Mouse (Mus musculus): ENCODE data around the gene Apol9a.

Gene Apol9a

DNA sequence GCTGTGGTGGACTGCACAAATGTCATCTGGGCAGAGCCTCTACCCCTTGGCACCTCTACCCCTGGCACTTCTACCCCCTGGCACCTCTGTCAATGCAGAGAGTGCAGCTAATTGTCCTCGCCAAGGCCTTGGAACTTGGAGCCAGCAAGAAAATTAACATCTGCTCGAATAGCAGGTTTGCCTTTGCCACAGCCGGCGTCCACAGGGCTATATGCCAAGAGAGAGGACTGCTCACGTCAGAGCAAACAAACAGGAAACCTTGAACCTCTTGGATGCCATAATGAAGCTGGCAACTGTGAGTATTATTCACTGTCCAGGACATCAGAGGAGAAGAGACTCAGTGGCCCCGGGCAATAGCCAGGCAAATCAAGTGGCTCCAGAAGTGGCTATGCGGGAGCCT is 34.0 kb downstream of the Apol9a start:
- DNase-seq: no peak

DNA sequence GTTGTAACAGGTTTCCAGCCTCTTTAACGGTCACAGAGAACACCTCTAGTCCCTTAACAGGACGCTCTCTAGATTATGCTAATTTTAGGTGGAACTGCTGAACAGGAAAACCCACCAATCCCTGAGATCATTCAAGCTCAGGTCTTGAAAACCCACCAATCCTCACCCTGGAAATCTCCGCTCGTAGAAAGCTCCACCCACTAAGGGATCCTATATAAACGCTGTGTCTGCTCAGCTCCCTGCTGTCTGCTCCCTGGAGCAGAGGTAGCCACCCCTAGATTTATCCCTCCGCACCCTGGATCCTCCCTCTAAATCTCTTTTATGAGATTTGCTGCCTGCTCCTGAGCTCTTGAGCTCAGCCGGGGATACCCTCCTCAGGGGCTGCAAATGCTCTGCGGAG is 40.3 kb downstream of the Apol9a start:
- no peak for DNase-seq

- no peak for DNase-seq
Measured at GRCm38 (mm10) chr15:77369981-77370380, 41.0 kb downstream of the Apol9a start.

DNA sequence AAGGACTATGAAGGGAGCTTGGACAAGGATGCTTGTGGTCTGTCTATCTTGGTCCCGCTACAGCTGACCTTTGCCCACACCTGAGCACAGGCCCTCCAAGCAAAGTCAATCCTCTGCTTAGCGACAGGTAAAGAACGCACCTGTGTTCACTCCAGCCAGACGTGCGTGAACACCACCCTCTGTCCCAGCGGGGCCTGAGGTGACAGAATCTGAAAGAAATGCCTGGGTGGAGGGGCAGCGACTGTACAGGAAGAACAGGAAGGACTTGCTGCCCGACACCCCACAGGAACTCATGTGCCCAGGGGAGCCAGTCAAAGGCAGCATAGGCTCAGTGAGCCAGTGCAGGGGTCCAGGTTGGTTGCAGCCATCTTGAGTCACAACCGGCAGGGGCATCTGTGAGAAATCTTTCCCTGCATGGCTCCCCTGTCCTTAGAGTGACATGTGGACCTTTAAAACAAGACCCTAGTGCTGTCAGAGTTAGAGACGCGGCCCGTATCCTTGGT is 42.1 kb downstream of the Apol9a start:
- no peak for DNase-seq

- peak; percentile 58 to 79 for DNase-seq
Measured at GRCm38 (mm10) chr15:77368148-77368547, 42.8 kb downstream of the Apol9a start.

DNA sequence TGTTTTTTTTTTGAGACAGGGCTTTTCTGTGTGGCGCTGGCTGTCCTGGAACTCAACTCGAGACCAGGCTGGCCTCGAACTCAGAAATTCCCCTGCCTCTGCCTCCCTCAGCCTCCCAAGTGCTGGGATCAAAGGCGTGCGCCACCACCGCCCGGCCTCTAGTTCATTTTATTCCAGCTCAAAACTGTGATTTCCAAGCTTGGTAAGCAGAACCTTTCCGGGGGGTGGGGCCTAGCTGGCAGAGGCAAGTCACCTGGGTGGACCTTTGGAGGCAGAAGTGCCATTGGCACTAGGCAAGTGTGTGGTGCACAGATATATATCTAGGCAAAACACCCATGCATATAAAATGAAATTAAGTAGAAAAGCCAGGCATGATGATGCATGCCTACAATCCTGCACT is 43.4 kb downstream of the Apol9a start:
- DNase-seq: peak in 1 of 2 experiments; percentile 6

GRCm38 (mm10) chr15:77366706-77367484 is 44.0 kb downstream of the Apol9a start:
- DNase-seq: peak in 1 of 2 experiments; percentile 52

- DNase-seq: no peak
Measured at GRCm38 (mm10) chr15:77365700-77366570, 45.0 kb downstream of the Apol9a start.

DNA sequence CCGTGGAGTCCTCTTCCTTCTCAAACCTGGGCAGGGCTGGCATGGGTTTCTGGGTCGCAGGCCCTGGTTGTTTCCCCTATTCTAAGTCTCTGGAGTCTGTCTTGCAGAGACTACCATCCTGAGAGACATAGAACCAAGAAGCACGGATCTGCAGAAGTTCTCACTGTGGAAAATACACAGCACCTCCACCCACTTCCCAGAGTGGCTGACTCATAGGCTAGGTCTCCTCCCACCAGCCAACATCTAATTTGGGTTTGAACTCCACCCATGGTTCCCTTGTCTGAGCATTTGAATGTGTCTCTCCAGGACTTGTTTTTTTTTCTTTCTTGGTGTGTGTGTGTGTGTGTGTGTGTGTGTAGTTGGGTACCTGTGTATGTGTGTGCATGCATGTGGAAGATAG is 46.9 kb downstream of the Apol9a start:
- no peak for DNase-seq

- DNase-seq: no peak
Measured at GRCm38 (mm10) chr15:77363578-77363977, 47.4 kb downstream of the Apol9a start.

DNA sequence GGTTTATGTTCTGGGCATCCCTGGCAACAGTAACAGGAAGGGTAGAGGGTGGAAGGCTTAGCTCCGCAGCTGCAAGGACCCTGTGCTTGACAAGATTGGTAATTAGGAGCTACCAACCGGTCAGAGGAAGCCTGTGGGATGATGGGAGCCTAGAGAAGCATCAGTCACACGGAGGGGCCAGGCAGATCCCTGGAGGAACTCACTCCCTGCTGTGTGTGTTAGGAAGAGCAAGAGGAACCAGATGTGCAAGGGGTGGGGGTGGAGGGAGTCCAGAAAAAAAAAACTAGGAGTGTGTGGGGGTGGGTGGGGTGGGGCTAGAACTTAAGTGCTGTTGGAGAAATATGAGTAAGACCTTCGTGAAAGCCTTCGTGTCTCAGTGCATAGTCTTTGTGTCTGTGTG is 48.0 kb downstream of the Apol9a start:
- DNase-seq: no peak

DNA sequence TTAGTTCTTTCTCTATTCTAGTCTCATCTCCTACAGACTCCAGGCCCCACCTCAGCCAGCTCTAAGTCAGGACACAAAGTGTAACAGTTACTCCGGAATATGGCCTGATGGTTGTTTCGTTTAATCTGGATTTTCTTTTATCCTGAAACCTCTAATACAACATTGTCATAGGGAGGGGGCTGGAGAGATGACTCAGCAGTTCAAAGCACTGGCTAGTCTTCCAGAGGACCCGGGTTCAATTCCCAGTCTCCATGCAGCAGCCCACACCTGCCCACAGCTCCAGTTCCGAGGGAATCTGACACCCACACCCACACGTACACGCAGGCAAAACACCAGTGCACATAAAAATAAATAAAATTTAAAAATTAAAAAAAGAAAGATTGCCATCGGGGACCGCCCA is 51.0 kb downstream of the Apol9a start:
- no peak for DNase-seq

- DNase-seq: no peak
Measured at GRCm38 (mm10) chr15:77359486-77359885, 51.4 kb downstream of the Apol9a start.

GRCm38 (mm10) chr15:77359084-77359483 is 51.9 kb downstream of the Apol9a start:
- DNase-seq: no peak

GRCm38 (mm10) chr15:77358320-77359040 is 52.5 kb downstream of the Apol9a start:
- peak; percentile 34 to 59 for DNase-seq

DNA sequence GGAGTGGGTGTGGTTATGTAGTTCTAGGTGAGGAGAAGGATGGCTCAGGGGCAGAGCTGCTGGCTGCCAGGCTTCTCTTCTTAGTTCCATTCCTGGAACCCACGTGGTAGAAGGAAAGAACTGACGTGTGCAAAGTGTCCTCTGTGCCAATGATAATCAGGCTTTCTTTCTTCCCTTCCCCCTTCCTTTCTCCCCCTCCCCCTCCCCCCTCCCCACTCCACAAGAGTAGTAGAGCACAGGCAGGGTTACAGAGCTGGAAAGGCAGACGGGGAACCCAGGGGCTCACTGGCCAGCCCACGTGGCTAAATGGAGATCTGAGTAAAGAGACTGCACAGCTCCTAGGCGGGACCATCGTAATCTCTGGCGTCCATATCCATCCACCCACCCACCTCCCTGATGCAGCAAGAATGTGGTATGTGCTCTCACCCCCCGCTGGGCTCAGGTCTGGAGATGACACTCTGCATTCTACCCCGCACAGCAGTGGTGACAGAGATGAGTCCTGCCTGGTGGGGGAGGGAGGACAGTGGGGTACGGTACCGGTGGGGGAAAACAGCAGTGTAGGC is 54.6 kb downstream of the Apol9a start:
- no peak for DNase-seq

DNA sequence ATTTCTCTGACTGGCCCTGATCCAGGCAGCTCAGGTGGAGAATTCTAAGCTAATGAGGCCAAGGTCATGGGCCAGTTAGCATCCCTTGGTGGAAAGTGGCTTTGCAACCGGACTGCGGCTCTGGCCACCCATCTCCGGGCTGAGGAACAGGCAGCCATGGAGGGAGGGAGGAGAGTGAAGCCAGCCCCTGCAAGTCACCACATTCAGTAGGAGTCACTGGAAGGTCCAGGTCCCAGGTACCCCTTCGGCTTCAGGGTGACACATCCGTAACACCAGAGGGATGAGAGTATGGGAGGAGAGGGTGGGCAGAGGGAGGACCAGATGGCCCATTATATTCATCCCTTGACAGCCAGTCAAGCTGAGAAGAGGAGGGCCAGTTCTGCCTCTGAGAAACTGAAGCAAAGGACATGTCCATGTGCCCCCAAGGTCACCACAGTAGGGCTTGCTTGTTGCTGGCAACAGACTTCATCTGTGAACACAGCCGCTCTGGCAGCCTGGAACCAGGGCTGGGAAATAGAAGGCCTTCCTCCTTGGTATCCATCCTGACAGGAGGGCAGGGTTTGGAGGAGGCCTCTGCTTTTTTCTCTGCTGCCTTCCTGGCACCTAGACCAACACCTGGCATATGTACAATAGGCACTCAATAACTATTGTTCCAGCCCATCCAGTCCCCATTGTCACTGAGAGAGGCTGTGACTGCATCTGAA is 55.9 kb downstream of the Apol9a start:
- no peak for DNase-seq

DNA sequence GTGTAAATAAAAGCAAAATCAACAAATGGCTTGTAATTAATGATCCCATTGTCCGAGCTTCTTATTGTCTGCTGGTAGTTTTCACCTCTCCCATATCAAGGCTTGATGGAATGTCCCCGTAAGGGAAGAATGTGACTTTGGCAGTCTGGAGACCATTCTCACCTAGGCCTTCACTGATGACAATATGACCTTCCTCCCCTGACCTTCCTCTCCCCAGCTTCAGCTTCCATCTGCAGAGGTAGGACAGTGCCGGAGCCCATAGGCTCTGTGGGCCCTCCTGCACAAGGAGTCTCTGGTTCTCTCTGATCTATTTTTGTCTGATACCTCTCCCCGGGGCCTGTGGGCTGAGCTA is 56.5 kb downstream of the Apol9a start:
- no peak for DNase-seq
